Mouse (Mus musculus) right cerebral cortex, adult 2 months (tissue): ENCODE data around the gene Asna1.

Experiments
- DNase-seq, 2 experiments: peaks; one replicate each; pipeline ENCODE4 v3.0.0; 2021 to 2022; ENCODE audit warnings: low spot score in 2 of 2

The Asna1 gene

DNA sequence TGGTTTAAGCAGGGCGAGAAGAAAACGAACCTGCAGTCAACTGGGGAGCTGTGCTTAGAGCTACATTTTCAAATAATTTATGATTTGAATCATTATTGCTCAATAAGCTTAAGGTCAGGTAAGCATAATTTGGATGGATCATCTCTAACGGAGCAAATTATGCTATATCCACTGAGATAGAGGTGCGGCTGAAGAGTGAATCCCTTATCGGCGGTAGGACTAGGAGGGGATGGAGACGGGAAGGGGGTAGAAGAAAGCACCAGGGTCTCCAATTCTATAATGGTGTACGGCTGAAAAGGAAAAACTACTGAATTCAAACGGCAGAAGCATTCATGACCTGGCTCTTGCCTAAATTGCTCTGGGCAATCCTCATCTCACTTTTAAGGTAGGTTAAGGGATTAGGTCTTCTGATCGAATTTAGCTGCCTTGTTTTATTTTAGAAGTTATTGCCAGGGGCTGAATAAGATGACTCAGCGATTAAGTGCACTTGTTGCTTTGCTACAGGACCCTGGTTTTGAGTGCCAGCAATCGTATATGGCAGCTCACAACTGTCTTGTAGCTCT, 10.2 kb upstream of the Asna1 start:
- no peak for DNase-seq

DNA sequence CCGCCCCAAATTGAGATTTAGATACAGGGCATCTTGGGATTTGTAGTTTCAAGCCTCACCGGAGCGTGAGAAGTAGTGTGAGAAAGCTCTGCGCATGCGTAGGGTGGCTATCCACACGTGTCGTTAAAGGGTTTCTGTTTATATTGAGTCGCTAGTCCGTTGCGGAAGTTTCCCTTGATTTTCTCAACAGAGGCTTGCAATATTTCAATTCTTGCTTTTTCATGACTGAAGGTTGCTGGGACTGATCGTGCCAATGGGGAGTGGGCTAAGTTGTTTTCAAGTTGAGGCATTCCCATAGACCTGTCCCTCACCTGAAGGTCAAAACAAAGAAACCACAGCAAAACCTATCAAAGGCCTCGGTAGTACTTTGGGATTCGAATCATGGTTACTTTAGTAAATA, 9.7 kb upstream of the Asna1 start:
- DNase-seq: peak; percentile 72 to 76

DNA sequence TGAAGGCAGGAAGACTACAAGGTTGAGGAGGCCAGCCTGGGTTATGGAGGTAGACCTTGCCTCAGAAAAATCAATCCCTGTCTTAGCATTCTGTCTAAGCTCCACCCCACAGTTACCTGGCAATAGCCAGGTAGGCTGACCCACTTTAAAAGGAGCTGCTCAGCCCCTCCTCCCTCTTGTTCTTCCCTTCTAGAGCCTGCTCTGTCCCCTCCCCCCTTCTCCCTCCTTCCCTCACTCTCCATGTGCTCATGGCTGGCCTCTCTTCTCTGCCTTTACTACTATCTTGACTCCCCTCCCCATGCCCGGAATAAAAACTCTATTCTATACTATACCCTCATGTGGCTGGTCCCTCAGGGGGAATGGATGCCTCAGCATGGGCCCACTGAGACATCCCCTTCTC, 8.8 kb upstream of the Asna1 start:
- DNase-seq: no peak

DNA sequence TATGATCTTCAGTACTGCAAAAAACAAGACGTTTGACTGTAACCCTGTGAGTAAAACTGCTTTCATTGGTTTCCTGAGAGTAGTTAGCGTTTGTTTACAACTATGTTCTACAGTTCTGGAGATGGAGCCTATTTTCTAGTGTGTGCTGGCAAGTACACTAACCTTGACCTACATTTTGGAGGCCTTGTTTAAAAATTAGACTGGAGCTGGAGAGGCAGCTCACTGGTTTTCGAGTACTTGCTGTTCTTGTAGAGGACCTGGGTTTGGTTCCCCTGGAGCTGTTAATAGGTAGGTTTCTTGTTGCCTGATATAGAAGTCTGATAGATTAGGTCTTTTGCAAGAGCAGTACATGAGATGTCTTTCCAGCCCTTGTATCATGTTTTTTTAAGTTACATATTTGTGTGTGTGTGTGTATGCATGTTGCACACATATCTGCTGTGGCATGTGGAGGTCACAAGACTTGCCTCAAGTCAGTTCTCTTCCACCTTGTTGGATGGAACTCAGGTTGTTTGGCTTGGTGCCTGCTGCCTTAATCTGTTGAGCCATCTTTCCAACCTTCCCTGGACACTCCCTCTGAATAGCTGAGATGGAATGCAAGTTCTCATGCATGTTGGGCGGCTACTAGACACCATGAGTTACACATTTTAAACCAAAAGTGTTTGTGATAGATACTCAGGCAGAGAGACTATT, 7.7 kb upstream of the Asna1 start:
- no peak for DNase-seq

DNA sequence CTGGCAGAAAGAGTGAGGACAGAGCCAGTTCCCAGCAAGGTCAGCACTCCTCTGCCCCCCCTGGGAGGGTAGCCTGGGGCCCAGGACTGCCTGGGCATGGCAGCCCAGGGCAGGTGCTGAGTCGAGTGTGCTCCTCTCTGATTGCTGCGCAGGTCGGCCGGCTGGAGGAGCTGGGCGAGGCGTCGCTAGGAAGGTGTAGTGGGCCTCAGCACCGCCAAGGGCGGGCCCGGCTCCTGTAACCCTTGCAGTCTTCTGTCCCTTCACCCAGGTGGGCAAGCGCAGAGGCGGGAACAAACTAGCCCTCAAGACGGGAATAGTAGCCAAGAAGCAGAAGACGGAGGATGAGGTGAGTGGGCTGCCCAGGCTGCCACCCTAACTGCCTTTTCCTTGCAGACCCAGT, 4.2 kb upstream of the Asna1 start:
- no peak for DNase-seq

DNA sequence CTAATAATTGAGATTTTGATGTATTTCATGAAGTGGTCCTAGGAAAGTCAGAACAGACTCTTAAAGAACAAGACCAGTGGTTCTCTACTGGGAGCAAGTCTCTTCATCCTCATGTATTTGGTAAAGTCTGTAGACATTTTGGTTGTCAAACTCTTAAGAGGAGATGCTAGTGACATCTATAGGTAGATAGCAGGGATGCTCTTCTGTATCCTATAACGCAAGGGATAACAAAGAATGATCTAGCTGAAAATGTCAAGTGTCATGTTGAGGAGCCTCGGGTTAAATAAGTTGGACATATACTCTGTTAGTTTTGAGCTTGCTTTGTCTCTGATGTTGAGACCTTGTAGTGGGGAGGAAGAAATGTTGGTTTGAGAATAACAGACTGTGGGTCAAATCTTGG, 2.8 kb upstream of the Asna1 start:
- DNase-seq: no peak

DNA sequence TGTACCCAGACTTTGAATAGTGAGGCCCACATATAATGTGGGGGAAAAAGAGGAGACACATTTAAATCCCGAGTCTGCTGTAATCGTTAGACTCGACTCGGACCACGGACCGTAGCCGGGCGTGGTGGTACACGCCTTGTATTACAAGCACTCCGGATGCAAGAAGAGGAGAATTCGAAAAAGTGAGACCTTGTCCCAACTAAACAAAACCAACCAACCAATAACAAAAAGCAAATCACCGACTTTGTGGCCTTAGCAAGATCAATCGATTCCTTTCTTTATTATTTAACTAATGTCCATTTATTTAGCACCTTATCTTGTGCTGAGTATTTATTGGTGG, 2.4 kb upstream of the Asna1 start:
- no peak for DNase-seq

DNA sequence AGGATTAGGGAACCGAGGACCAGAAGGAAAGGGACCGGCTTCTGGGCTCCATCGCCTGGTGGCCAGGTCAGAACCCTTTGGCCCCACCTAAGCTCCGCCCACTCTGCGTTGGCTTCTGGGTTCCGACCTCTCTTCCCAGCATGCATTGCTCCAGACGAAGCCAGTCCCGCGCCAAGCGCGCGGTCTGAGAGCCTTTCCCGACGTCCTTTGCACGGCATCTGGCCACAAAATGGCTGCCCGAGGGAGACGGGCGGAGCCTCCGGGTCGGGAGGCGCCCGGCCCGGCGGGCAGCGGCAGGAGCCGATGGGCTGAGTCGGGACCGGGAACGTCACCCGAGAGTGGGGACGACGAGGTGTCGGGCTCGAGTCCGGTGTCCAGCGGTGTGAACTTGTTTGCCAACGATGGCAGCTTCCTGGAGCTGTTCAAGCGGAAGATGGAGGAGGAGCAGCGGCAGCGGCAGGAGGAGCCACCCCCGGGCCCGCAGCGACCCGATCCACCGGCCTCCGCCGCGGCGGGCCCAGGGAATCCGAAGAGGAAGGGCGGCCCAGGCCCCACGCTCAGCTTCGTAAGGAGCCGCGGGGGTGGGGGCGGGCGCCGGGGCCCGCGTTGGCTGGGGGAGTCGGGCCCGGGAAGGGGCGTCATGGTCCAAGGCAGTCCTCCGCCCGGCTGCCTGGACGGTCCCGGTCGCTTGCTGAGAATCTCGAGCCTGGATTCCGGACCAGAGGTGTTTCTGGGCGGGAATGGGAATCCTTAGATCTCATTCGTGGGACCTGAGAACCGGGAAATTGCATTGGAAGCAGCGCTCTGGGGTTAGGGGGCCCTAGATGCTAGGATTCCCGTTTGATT, 1.8 kb upstream of the Asna1 start, which contains the start of gene Trir:
Gene Trir (plus strand): TSS at position 154 of the 846 bp plus-strand sequence.
- peak; percentile 95 to 96 for DNase-seq

DNA sequence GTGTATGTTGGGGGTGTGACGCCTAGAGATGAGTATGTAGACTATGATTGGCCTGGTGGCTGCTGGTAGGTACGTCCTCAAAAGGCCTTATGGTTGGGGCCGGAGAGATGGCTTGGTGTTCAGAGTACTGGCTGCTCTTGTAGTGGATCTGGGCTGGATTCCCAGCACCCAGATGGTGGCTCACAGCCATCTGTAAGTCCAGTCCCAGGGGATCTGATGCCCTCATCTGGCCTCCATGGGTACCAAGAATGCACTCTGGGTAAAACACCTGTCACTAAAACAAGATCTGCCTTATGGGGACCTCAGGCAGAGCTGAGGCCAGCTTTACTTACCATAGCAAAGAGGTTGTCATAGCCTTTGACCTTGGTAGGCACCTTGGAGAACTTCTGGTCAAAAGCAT, 1.2 kb downstream of the Asna1 start:
- no peak for DNase-seq

DNA sequence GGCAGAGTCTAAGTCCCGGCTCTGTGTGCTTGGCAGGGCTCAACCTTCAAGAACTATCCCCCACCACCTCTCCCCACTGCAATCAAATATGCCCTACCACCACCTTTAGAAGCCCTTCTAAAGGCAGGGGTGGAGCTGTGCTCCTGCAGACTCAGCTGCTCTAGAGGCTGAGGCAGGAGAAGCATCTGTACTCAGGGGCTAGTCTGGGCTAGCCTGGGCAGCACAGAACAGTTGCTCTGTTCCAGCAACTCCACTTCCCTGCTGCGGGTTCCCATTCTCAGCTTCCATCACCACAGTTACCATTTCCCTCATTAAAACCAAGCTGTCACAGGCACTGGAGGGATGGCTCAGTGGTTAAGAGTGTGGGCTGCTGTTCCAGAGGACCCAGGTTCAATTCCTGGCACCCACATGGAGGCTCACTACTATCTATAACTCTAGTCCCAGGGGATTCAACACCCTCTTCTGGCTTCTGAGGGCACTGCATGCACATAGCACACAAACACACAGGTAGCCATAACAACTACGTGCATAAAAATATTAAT, 3.5 kb downstream of the Asna1 start:
- no peak for DNase-seq

DNA sequence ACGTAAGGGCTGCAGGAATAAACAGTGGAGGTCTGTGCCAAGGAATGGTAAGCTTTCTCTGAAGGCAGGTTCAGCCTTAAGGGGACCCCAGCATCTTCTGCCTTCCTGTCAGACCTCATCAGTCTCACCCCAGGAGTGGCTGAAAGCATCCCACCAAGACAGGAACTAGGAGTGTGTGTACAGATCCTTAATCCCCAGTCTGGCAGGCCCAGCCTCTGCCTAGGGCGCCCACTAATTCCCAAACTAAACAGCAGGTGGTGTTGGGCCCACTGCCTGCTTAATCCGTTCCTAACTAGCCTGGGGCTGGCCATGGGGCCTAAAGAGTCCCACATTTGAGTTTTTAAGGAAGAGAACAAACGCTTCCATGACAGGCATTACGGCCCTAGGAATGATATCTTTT, 7.9 kb downstream of the Asna1 start:
- no peak for DNase-seq

DNA sequence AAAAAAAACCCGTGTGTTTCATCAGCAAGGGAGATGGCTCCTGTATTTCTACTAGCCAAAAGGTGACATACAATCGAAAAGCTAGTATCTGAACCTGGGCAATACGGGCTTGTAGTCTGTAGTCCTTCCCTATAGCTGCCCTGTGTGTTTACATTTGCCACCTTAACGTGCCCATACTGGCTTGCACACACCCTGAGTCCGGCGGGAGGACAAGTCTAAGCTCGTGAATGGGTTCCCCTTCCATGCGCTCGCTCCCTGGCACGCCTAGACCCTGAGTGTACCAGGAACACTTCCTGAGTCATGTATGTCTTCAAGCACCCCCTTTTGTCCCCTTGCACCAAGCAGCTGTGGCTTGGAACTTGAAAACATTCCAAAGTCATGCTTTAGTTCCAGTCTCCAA, 8.4 kb downstream of the Asna1 start:
- DNase-seq: no peak

DNA sequence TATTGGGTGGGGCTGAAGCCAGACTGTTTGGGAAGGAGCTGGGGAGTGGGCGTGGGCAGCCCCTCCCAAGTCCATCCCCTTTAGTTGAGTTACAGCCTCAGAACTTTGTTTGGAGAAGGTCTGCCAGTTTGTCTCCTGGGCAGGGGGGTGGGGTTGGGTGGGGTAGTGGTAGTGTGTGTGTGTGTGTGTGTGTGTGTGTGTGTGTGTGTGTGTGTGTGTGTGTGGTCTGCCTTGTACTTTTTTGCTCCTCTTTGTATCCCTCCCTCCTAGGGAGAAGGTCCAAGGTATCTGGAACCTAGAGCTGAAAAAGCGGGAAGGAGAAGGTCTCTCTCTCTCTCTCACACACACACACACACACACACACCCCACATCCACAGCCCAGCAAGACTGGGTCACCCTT, 10.7 kb downstream of the Asna1 start, which contains the start of gene Best2:
Gene Best2 (minus strand): TSS at position 101 of the 400 bp plus-strand sequence.
- no peak for DNase-seq

DNA sequence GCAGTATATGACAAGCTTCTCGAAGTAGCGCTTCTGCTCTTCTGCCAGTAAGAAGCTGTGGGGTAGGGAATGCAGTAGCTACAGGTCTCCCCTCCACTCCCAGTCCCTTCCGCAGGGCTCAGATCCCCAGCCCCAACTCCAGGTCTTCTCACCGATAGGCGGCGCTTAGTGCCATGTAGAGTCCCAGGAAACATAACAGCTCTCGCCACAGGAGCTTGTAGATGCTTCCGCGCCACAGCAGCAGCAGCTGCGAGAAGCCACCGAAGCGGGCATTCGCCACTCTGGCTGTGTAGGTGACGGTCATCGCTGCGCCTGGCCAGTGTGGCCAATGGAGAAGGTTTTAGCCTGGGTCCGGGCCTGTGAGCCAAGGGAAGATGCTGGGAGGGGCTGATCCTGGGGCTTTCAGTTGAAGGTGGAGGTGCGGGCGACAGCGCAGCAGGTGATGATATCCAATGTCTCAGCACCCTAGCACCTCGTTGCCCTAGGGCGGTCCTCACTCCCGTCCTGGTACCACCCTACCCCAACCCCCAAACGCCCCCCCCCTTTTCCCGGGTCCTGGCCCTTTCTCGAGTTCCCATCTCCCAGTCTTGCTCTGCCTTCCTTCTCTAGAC, 11.7 kb downstream of the Asna1 start:
- DNase-seq: peak; percentile 83 to 85

DNA sequence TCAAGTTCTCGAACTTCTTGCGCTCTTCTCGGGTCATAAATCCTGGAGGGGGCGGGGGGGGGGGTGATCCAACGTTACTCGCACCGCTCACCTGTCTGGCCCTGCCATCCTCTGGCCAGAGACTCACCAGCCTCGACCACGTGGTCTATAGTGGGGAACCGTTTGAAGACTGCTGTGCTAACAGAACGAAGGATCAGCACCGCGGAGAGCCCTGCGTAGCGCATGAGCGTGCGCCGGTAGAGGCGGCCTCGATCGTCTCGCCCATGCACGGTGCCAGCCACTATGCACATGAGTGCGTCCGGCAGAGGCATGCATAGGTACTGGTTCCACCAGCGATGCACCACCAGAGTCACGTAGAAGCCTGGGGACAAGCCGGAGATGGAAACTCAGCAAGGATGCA, 13.8 kb downstream of the Asna1 start:
- no peak for DNase-seq

DNA sequence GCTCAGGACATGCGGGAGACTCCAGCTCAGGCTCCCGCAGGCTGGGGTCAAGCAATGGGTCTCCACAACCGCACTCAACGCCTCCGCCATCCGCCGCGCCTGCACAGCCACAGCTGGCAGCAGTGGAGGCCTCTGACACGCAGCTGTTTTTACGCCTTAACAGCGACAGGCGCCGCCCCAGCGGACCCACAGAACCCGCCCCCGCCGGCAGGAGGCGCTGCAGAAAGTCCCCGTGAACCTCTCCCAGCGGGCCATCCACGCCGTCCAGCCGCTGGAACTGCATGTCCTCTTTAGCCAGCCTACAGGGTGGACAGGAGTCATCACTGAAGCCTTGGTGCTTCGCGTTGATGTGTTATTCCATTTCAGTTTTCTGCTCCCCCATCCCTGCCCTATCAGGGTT, 17.4 kb downstream of the Asna1 start:
- DNase-seq: no peak

DNA sequence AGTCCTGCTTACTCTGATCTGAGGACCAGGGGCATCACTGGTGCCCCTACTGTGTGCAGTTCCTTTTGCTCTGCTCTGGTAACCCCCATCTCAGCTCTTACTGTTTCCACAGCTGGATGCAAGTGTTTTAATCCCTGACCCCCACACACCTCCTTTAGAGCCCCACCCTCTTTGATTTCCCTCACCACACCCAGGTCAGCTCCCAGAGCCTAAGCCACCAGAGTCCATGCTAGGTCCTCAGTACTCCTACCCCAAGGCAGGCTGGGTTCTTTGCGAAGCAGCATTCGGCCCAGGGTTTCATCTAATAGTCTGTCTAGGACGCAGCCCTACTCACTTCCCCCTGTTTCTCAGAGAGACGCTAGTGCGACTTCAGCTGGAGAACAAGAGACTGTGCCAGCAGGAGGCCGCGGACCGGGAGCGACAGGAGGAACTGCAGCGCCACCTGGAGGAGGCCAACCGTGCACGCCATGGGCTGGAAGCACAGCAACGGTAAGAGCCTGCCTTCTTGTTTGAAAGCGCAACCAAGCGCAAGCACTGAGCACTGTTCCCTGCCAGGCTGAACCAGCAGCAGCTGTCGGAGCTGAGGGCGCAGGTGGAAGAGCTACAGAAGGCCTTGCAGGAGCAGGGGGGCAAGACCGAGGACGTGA, 27.3 kb downstream of the Asna1 start:
- peak; percentile 94 to 96 for DNase-seq

DNA sequence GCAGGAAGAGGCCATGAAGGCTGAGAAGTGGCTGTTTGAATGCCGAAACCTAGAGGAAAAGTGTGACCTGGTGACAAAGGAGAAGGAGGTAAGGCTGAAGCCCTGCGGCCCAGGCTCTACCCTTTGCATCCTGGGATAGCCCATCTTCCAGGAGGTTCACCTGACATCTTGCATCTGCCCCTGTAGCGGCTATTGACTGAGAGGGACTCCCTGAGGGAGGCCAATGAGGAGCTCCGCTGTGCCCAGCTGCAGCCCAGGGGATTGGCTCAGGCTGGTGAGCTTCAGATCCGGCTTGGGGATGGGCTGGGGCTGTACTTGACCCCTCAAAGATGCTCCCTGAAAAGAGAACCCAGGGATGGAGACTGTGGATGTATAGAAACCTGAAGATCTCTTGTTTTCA, 28.1 kb downstream of the Asna1 start:
- DNase-seq: no peak

DNA sequence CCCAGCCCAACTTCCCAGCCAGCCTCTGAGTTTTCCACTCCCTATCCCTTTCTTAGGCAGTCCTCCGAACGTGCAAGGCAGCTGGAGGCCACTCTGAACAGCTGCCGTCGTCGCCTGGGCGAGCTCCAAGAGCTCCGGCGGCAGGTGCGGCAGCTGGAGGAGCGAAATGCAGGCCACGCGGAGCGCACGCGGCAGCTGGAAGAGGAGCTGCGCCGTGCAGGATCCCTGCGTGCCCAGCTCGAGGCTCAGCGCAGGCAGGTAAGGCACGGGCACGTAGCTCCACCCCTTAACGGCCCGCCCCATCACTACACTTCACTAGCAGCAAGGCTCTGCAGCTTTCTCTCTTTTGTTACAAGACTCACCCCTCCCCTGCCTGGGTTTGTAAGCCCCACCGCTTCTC, 29.4 kb downstream of the Asna1 start:
- DNase-seq: no peak

DNA sequence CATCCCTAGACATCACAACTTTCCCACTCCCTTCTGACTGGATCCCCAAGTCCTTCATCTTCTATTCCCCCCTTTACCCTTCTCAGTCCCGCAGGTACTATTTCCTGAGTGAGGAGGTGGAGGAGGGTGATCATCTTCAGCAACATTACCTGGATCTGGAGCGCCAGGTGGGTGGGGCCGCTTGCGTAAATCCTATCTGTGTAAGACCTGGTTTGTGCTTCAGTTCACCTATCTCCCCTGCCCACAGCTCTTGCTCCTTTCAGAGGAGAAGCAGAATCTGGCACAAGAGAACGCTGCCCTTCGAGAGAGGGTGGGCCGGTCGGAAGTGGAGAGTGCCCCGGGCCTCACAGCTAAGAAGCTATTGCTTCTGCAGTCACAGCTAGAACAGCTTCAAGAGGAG, 30.7 kb downstream of the Asna1 start:
- no peak for DNase-seq

DNA sequence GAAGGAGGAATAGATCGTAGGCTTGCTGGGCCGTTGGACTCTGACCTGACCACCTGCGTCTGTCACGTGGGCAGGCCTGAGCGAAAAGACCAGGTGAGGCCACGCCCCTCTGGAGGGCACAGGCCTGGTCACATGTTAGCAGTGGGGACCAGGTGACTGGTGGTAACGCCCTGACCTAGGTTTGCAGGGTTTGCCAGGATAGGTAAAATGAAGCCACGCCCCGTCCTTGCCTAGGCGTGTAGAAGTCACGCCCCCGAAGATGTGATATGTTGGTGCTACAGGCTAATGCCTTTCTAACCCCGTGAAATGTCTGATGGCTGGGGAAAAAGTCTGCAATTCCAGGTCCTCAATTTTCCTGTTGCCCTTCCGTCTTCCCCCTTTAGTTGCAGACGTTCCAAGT, 34.2 kb downstream of the Asna1 start:
- no peak for DNase-seq

DNA sequence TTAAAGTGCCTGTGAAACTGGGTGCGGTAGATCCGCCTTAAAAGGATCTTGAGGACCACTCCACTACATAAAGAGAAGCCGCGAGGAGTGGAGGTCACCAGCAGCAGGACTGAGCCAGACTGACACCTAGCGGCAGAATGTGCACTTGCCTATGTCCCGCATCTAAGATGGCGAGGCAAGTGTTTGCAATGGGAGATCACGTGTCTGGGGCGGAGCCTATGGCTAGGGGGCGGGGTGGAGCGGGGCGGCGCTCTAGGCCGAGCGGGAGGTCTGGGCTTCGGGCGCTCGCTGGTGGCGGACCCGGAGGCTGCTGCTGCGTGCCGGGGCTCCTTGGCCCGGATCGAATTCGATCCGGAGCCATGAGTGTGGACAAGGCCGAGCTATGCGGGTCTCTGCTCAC, 34.7 kb downstream of the Asna1 start, which contains the start of gene Hook2:
Gene Hook2 (plus strand): TSS at position 255 of the 400 bp plus-strand sequence.
- DNase-seq: peak; percentile 97 to 99
